Mouse (Mus musculus): ENCODE results near the gene Alpk3.

GRCm38 (mm10) chr7:81058712-81059154 is 1.3 kb downstream of the Alpk3 start:
- no peak for TF ChIP-seq CTCF (IDR thresholded peaks at IDR 0.05; ENCODE audit: extremely low read depth, insufficient read depth, low read length)
- TF ChIP-seq POLR2A (IDR thresholded peaks at IDR 0.05; ENCODE audit: extremely low read depth, insufficient read depth, low read length), result no peak

All from cortical plate, adult 2 months (tissue).